Mouse (Mus musculus): ENCODE data around the gene Arhgap27. TPM values are rescaled to one million over a fixed set of nuclear protein-coding genes. Genes with fewer than 3 reads are reported as not detected.
"Not testable (repeated sequence)": the region's sequence is repeated elsewhere in the genome, so short reads cannot be mapped to it uniquely, and the experiment has no call there.

Gene Arhgap27
- 10 to 100 TPM in 1 of 2 experiments, 1 to 10 TPM in 1; 7.5 to 13.5 TPM for total RNA-seq (2021)
- long read RNA-seq, experiment 1, partial matches to known transcripts, result 5 of 7 reads
- long read RNA-seq, experiment 1, other reads (novel, unspliced or antisense), result 2 of 7 reads
- long read RNA-seq, experiment 2, partial matches to known transcripts, result 1 of 21 reads
- long read RNA-seq, experiment 2, other reads (novel, unspliced or antisense), result 19 of 21 reads

DNA sequence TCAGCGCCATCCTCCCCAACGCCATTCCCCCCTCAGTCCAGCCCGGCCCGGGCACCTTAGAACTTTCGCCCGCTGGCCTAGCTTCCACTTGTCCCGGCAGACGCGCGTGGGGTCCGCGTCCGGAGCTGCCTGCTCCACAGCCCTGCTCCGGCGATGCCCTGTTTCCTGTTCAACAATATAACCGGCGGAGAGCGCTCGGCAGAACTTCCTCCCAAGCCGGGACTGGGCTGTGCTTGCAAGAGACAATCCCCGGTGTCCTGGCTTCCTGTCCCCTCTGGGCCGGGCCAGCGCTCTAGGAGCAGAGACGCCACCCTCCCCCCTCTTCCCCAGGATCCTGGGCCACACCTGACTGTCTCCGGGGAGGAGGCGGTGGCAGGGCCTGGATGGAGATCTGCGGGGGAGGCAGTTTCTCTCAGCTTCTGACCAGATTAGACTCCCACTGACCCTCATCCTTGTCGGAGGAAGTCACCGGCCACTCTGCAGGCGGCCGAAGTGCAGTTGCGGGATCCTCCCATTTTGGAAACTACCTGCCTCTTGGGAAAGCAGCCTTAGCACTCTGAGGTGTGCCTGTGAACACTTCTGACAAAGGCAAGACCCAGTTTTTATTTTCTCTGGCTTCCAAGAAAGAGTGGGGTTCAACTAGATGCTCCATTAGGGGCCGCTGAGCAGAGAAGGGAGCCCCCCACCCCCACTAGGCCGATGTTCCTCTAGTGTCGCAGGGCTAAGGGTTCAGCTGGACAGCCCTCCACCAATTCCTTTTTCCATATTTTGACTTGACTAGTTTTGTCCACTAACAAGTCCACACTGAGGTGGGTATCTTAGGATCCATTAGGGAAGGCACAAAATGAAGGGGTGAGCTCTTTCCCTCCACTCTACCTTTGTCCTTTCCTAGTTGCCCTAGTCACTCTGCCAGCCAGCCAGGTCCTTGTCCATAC lies at the start of gene Arhgap27:
TSS of gene Arhgap27 (minus strand) at position 479 of the 935 bp plus-strand sequence.
- intact Hi-C loops (cut with DNase I; ENCODE audit: low total_unique reads), result loop anchor here (5.0 kb wide), 1 partner anchor 34 kb away; no protein-coding TSS in a partner anchor
- DNase-seq, result peak; percentile 72

DNA sequence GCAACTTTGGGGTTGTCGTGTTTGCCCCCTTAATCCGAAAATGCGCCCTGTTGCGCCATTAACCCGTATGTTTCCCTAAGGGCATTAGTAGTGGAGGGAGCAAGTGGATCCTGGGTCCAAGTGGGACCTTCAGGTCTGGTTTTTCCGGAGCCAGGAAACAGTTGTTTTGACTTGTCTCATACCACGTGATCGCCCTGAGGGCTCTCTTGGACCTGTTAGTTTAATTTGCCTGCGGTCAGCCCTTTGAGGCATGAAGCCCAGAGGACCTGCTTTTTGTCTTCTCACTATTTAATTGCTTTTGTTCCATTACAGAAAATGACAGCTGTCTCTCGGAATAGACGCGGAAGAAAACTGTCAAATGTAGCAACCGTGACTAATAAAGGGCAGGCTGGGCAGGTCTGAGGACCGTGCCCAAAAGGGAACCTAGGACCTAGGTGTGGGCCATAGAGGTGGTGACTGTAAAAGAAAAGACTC lies 49.5 kb upstream of the Arhgap27 start:
- intact Hi-C loops (cut with DNase I; ENCODE audit: low total_unique reads), result no loop called here
- DNase-seq, result no peak

GRCm38 (mm10) chr11:103411981-103412949 lies 48.8 kb upstream of the Arhgap27 start, which contains the start of gene Plekhm1:
Plekhm1 (minus strand) TSS chr11:103412687.
- peak; percentile 96 for DNase-seq
- intact Hi-C loops (cut with DNase I; ENCODE audit: low total_unique reads), result no loop called here

DNA sequence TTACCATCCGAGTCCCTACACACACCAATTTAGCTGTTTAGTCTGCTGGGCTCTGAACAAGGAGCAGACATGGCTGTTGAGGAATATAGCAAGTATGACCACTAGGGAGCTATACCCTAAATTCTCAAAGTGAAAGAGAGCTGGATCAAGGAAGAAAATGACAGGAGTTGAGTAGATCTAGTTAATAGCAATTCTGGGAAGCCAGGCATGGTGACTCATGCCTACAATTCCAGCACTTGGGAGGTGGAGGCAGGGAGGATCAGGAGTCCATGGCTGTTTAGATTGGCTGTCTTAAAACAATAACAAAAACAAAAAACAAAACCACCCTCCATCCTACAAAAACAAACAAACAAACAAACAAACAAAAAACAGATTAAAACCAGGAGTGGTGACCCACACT lies 47.8 kb upstream of the Arhgap27 start:
- no peak for DNase-seq
- intact Hi-C loops (cut with DNase I; ENCODE audit: low total_unique reads), result no loop called here

DNA sequence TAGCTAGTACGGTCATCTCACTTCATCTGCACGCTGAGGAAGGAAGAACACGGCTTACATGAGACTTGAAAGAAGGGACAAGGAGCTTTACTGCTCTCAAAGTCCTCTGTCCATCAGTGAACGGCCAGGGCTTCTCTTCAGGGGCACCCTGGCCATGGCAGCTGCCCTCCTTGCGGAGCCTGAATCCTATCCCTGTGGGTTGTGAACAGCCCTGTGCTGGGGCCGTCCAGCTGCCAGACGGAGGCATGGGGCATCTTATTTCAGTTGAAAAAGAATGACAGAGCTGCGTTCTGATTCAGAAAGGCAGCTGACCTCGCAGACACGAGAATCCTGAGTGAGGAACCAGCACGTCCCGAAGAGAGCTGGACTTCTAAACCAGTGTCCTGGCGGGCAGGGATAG lies 45.4 kb upstream of the Arhgap27 start:
- intact Hi-C loops (cut with DNase I; ENCODE audit: low total_unique reads), result no loop called here
- DNase-seq, result no peak

DNA sequence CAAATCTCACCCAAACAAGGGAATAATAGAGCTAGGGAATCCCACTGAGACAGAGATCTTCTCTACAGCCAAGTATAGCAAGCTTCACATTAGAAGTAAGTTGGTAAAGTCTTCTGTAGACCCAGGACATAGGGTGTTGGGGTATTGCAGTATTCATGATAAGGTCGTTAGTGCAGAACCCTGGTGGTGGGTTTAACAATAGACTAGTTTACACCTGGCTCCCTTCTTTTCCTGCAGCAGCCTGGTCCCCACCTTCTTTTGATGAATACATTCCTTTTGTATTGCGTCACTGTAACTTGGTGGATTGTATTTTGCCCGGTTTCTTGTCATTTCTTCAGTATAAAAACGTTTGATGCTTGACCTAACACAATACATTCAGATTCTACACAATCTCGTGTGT lies 43.6 kb upstream of the Arhgap27 start:
- DNase-seq; intact Hi-C loops (cut with DNase I; ENCODE audit: low total_unique reads): not testable (repeated sequence)

DNA sequence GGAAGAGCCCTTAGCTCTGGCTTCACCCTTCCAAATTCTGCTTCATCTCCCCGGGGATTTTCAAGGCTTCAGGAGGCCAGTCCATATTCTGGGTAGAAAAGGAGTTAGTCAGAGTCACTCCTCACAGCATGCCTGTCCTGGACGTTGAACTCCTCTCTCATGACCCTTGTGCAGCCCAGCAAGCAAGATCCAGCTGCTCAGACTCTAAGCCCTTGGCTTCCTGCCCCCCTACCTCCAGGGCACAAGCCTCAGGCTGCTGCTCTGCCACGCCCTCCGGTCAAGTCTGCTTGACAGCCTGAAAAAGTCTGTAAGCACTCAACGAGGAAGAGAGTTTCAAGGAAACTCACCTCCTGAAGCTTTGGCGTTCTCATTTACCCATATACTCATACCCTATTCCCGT lies 43.1 kb upstream of the Arhgap27 start:
- intact Hi-C loops (cut with DNase I; ENCODE audit: low total_unique reads), result no loop called here
- DNase-seq, result peak; percentile 21

- intact Hi-C loops (cut with DNase I; ENCODE audit: low total_unique reads), result no loop called here
- no peak for DNase-seq
Observed at GRCm38 (mm10) chr11:103405814-103406213, 42.3 kb upstream of the Arhgap27 start.

- intact Hi-C loops (cut with DNase I; ENCODE audit: low total_unique reads), result no loop called here
- DNase-seq, result no peak
Observed at GRCm38 (mm10) chr11:103404618-103405017, 41.1 kb upstream of the Arhgap27 start.

GRCm38 (mm10) chr11:103403776-103404175 lies 40.3 kb upstream of the Arhgap27 start:
- no peak for DNase-seq
- intact Hi-C loops (cut with DNase I; ENCODE audit: low total_unique reads), result no loop called here

GRCm38 (mm10) chr11:103402738-103403137 lies 39.2 kb upstream of the Arhgap27 start:
- intact Hi-C loops (cut with DNase I; ENCODE audit: low total_unique reads), result no loop called here
- DNase-seq, result no peak

GRCm38 (mm10) chr11:103402198-103402597 lies 38.7 kb upstream of the Arhgap27 start:
- intact Hi-C loops (cut with DNase I; ENCODE audit: low total_unique reads), result no loop called here
- no peak for DNase-seq

DNA sequence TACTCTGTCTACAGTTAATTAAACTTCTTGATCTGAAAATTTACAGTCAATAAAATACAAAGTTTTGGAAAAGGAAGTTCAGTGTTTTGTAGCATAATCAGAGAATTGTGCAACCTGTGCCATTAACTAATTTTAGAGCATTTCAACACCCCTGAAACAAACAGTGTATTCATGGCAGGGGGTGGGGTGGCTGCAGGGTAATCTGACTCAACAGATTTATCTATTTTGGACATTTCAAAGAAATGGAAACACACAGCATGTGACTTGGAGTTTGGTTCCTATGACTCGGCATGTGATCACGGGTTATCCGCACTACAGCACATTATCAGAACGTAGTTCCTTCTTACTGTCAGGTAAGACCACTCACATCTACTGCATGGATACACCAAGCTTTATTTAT lies 36.5 kb upstream of the Arhgap27 start:
- intact Hi-C loops (cut with DNase I; ENCODE audit: low total_unique reads), result loop anchor here (5.0 kb wide), 1 partner anchor 38 kb away; the partner anchor contains the start of gene Arhgap27
- no peak for DNase-seq

GRCm38 (mm10) chr11:103399050-103399449 lies 35.6 kb upstream of the Arhgap27 start:
- no peak for DNase-seq
- intact Hi-C loops (cut with DNase I; ENCODE audit: low total_unique reads), result loop anchor here (5.0 kb wide), 1 partner anchor 37 kb away; the partner anchor contains the start of gene Arhgap27

DNA sequence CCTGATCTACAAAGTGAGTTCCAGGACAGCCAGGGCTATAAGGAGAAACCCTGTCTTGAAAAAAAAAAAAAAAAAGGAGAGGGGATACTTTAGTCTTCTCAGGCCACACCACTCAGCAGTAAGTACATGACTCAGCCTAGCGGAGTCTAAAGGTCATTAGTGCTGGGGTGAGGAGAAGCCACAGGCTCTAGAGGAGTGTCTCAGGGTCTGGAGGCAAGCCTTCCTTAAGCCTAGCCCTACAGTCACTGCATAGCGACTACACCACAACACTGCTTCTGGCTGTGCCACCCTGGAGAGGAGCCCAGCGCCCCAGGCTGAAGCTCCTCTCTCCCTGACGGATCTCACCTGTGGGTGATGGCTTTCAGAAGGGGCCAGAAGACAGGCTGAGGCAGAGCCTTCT lies 33.2 kb upstream of the Arhgap27 start:
- no peak for DNase-seq
- intact Hi-C loops (cut with DNase I; ENCODE audit: low total_unique reads), result loop anchor here (5.0 kb wide), 1 partner anchor 34 kb away; the partner anchor contains the start of gene Arhgap27

DNA sequence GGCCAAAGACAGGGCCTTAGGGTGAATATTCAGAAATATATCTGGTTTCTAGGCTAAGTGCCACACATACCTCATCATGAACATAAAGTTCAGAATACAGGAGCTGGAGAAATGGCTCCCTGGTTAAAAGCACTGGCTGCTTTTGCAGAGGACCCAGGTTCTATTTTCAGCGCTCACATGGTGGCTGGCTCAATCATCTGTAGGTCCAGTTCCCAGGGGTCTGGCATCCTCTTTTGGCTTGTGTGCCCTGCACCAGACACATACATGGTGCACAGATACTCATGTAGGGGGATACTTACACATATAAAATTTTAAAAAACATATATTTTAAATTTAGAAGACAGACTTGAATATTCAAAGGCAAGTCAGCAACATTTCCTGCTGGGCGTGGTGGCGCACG lies 32.7 kb upstream of the Arhgap27 start:
- intact Hi-C loops (cut with DNase I; ENCODE audit: low total_unique reads), result loop anchor here (5.0 kb wide), 1 partner anchor 34 kb away; the partner anchor contains the start of gene Arhgap27
- no peak for DNase-seq

DNA sequence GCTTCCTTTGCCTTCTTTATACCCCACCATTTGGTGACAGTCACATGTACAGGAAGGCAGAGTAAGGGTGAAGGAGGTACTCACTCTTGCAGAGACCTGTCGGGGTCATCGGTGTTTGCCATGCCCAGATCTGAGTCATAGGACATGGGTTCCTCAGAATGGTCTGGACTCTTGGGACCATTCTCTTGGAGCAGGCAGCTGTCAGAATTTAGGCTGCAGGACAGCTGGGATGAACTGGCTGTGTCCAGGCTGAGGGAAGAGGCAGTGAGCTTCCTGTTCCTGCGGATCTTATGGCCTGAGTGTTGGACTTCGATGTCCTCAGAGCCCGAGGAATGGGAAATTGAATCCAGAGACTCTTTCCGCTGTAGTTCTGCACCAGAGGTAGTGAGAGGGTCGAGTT lies 31.1 kb upstream of the Arhgap27 start:
- intact Hi-C loops (cut with DNase I; ENCODE audit: low total_unique reads), result loop anchor here (5.0 kb wide), 1 partner anchor 32 kb away; the partner anchor contains the start of gene Arhgap27
- DNase-seq, result no peak

- intact Hi-C loops (cut with DNase I; ENCODE audit: low total_unique reads), result no loop called here
- DNase-seq, result no peak
Observed at GRCm38 (mm10) chr11:103394025-103394424, 30.5 kb upstream of the Arhgap27 start.

DNA sequence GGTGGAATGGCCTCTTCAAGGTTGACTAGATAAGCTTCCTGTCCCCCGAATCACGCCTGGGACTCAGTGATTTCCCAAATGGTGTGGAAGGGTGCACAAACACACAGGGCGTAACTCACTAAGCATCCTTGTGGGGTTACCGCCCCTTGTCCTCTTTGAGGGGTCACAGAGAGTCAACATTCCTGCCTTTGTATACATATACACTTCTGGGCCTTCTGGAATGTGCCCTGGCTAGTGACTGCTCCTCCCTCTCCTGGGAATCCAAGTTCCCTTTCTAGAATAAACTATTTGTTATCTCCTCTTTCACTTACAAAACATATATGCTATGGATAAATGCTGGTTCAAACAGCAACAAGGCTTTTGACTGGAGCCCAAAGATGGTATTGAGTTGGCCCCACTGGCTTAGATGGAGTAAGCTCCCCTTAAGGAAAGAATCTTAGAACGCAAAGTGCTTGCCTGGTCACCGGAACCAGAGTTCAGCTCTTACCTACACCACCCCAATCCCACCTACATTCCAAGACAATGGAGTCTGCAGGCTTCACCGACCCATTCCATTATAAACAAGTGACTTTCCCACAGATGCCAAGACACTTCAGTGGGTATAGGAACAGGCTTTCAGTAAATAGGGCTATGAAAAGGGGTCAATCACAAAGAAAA lies 24.5 kb upstream of the Arhgap27 start:
- intact Hi-C loops (cut with DNase I; ENCODE audit: low total_unique reads), result no loop called here
- no peak for DNase-seq

All from gastrocnemius, postnatal 14 days (tissue).